Mouse (Mus musculus): ENCODE measurements at regions not wholly inside any gene's neighbourhood (a gene's known extent, or its start where the extent isn't known, plus 50 kb on each side); places are given as distances from the start of the nearest gene placed in this dataset.
"Not testable (repeated sequence)": the region's sequence is repeated elsewhere in the genome, so short reads cannot be mapped to it uniquely, and the experiment has no call there.

DNA sequence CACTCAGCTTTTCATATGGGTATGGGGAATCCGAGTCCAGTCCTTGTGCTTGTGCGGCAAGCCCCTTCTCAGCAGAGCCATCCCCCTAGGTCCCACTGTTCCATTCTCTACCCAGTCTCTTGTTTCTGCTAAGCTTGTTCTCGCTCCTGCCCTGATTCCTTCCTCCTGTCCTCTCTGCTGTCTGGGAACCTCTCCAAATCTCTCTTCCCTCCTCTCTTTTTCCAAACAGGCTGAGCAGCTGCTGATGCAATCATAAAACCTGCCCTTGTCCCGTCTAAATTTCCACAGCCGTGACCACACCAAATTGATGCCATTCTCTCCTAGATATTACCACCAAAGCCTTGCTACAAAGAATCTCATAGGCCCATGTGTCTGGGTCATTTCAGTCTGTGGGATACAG, 103.4 kb upstream of the Gcfc2 start:
- DNase-seq: no peak

DNA sequence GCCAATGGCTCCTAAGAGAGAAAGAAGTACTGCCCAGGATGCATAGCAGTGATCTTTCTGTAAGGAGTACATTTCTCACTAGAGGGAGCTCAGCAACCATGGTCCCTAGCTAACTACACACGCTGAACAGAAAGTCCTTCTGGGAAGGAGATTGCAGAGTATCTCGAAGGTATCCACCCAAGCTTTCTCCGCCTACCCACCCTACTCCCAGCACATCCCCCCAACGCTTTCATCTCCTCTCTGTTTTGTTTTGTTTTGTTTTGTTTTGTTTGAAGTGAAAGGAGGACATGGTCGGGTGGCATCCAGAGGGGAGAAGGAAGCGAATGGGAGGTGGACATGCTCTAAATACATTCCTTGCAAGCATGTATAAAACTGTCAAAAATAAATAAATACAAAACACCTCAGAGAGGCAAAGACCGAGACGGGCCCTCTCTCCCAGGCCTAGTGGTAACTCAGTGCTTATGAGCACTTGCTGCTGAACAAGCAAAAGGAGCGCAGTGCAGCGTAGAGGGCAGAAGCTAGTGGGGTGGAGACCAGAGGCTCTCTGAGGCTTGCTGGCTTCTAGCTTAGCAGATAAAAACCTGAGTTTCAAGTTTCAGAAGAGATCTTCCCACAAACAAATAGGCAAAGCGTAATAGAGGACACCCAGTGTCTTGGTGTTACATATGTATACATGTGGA, 83.9 kb upstream of the Gcfc2 start:
- DNase-seq: no peak

DNA sequence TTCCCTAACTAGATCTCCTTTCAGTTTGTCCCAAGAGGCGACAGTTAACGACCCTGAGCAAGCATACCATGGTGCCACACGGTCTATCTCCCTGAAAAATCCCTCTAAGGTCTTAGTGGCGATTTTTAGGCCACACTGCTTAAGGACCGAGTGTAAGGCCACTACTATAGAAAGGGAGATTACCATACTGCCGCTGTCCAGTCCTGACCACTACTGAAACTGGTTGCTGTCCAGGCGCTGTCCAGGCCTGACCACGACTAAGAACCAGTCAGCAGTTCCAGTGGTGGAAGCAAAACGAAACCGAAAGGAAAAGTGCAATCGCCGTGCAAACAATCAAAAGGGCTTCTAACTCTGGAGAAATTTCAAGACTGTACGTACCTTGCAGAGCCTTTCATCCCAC, 55.3 kb upstream of the Gcfc2 start:
- not testable (repeated sequence) for DNase-seq

All from adrenal gland, adult 8-10 months (tissue).